Mouse (Mus musculus) ES-E14 (cell line): ENCODE measurements around the gene Itga6. TPM values are rescaled to one million over a fixed set of nuclear protein-coding genes. Genes with fewer than 3 reads are reported as not detected.

Experiments used
- DNase-seq: peaks from one replicate; pipeline ENCODE4 v3.0.0-alpha.2; 2013; ENCODE audit warnings: low read depth, low spot score
- H3K27ac ChIP-seq: 2 replicates; pipeline ENCODE4 v1.5.1; 2012; ENCODE audit warnings: low read depth, mild to moderate bottlenecking, low read length, moderate library complexity, mixed read lengths; ENCODE audit not compliant: poor library complexity, insufficient read depth, severe bottlenecking
- H3K36me3 ChIP-seq: 2 replicates; pipeline ENCODE4 v1.6.1; 2012; ENCODE audit warnings: mild to moderate bottlenecking, low read length, moderate library complexity, mixed read lengths; ENCODE audit not compliant: control insufficient read depth, poor library complexity, insufficient read depth, severe bottlenecking
- H3K4me1 ChIP-seq, 2 experiments: fragments of 150-350 bp in 1 of 2; sonication (generic) in 1 of 2; 2 replicates each; pipeline ENCODE4 v1.6.1; 2012; ENCODE audit warnings: low read length in 2 of 2, mild to moderate bottlenecking in 1 of 2, mixed read lengths in 1 of 2; ENCODE audit not compliant: control insufficient read depth in 2 of 2, insufficient read depth in 2 of 2, poor library complexity in 1 of 2
- H3K4me3 ChIP-seq, 2 experiments: fragments of 150-350 bp in 1 of 2; sonication (generic) in 1 of 2; 2 replicates each; pipeline ENCODE4 v1.5.1; 2012; ENCODE audit warnings: low read length in 2 of 2, low read depth in 1 of 2, mild to moderate bottlenecking in 1 of 2, mixed read lengths in 1 of 2; ENCODE audit not compliant: insufficient read depth in 1 of 2, poor library complexity in 1 of 2, severe bottlenecking in 1 of 2
- H3K9ac ChIP-seq: 2 replicates; pipeline ENCODE4 v1.6.1; 2012; ENCODE audit warnings: low read depth, mild to moderate bottlenecking, low read length, mixed read lengths; ENCODE audit not compliant: poor library complexity, insufficient read depth, severe bottlenecking
- H3K9me3 ChIP-seq: fragments of 150-350 bp; sonication (generic); 2 replicates; pipeline ENCODE4 v1.6.1; 2012; ENCODE audit warnings: low read depth, mild to moderate bottlenecking, low read length; ENCODE audit not compliant: control insufficient read depth, insufficient read depth
- CHD2 ChIP-seq: IDR thresholded peaks from 2 replicates; pipeline ENCODE4 v1.6.1; 2014; ENCODE audit warnings: mild to moderate bottlenecking, low read depth, low read length, inconsistent platforms
- HCFC1 ChIP-seq: IDR thresholded peaks from 2 replicates; pipeline ENCODE4 v1.6.1; 2012; ENCODE audit warnings: low read length, inconsistent platforms, borderline replicate concordance; ENCODE audit not compliant: insufficient read depth
- MAFK ChIP-seq: IDR thresholded peaks from 2 replicates; pipeline ENCODE4 v1.6.1; 2014; ENCODE audit warnings: mild to moderate bottlenecking, low read depth, low read length, inconsistent platforms; ENCODE audit not compliant: insufficient read depth
- ZC3H11A ChIP-seq: IDR thresholded peaks from 2 replicates; pipeline ENCODE4 v1.6.1; 2012; ENCODE audit warnings: low read depth, mild to moderate bottlenecking, inconsistent platforms, low read length, borderline replicate concordance
- ZNF384 ChIP-seq: IDR thresholded peaks from 2 replicates; pipeline ENCODE4 v1.6.1; 2012; ENCODE audit warnings: low read depth, low read length, inconsistent platforms
- in situ Hi-C, 2 experiments: fragments of 600-800 bp; cut with MboI; formaldehyde crosslinking; loops; one replicate each; pipeline ENCODE4 v1.15.1; 2025; ENCODE audit warnings: low sequenced_read_pairs in 2 of 2, inconsistent platforms in 1 of 2; ENCODE audit not compliant: unreplicated experiment in 2 of 2
- total RNA-seq: library from RNA; depleted of rRNA; stranded (reverse); fragments of 300-350 nt; gene quantifications from 2 replicates; pipeline ENCODE4 v1.2.3, GENCODE M21; 2012

Itga6 gene
- total RNA-seq, 1 experiment = 169 TPM

DNA sequence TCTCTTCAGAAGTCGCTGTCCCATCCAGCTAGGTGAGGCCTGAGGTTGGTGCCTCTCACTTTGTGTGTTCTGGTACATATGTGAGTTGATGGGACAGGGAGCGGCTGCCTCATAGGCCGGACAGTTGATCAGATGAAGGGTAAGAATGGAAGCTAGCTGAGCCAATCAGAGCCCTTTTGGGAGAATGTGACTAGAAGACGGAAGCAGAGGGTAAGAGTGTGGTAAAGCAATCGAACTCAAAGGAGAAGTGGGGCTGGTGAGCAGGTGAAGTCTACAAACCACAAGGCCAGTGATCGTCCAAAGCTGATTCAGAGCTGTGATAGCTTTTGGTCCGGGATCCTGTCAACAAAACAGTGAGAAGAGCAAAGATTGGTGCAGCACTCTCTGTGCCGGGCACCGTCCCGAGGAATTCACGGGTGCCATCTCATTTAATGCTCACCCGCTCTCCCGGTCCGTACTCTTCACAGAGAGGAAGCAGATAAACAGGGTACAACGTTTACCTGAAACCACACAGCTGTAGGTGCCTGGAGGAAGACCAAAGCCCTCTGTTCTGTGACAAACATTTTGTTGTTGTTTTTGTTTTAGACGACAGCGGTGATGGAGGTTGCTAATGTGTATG is 9.8 kb upstream of the Itga6 start:
- DNase-seq = no peak
- no peak overlapping the region for H3K4me3 ChIP-seq
- no peaks in the 10 kb centered on the region for H3K36me3 ChIP-seq
- in situ Hi-C loops = no loop called here
- H3K9me3 ChIP-seq = no peaks in the 10 kb centered on the region
- no peak overlapping the region for H3K9ac ChIP-seq
- TF ChIP-seq ZNF384 (no peak), MAFK (no peak), ZC3H11A (no peak), HCFC1 (no peak), CHD2 (no peak)
- H3K27ac ChIP-seq = no peak overlapping the region
- peaks cover 7 to 16% of the 10 kb centered on the region in 2 experiments; a peak in 3 of 4 replicates for H3K4me1 ChIP-seq

DNA sequence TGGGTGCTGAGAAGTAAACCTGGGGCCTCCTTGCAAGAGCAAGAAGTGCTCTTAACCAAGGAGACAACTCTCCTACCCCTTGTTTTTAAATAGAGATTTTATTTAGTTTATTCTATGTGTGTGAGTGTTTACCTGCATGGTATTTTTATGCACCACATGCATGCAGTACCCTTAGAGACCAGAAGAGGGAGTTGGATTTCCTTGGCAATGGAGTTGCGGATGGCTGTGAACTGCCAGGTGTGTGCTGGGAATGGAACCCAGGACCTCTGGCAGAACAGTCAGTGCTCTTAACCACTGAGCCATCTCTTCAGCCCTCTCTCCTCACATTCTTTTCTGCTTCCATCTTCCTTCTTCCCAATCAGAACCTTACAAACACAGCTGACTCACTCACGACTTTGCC is 9.2 kb upstream of the Itga6 start:
- Histone ChIP-seq H3K27ac (no peak overlapping the region), H3K4me3 (no peak overlapping the region), H3K4me1 (peaks cover 7 to 15% of the 10 kb centered on the region in 2 experiments; a peak in 3 of 4 replicates), H3K36me3 (no peaks in the 10 kb centered on the region), H3K9me3 (no peaks in the 10 kb centered on the region), H3K9ac (no peak overlapping the region)
- DNase-seq = no peak
- in situ Hi-C loops = no loop called here
- TF ChIP-seq ZC3H11A (peak; percentile 50; the same call in 1 of the 2 replicates), MAFK (no peak)

DNA sequence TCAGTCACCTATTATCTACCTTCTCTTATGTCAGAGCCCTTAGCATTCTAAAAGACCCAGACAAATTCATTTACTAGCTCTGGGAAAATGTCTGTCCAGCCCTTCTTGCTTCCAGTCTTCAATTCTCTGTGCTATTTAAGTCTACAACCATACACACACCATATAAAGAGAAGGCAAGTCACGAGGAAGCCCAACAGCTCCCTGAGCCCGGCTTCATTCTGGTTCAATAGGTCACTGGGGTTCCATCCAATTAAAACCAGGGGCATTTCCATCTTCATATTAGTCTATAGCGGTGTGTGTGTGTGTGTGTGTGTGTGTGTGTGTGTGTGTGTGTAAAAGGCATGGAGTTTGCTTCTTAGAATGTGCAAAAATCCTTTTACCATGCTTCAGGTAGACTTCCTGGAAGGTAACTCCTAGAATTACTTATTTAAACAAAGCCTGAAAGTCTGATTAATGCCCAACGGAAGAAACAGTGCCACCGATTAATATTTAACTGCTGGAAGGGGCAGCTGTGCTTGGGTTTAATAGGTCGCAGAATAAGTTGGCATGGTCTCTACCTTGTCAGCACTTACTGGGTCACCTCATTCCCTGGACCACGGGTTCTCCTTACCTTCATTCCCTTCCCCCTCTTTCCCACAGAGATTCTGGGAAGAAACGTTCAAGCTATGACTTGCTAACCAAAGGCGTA is 6.1 kb upstream of the Itga6 start:
- no peaks in the 10 kb centered on the region for H3K36me3 ChIP-seq
- no peak overlapping the region for H3K27ac ChIP-seq
- TF ChIP-seq ZNF384 = no peak
- no peak for TF ChIP-seq HCFC1
- TF ChIP-seq CHD2 = no peak
- TF ChIP-seq ZC3H11A = no peak
- no peak for TF ChIP-seq MAFK
- no peak for DNase-seq
- H3K9ac ChIP-seq = no peak overlapping the region
- H3K4me1 ChIP-seq = peaks cover 11 to 15% of the 10 kb centered on the region in 2 experiments
- in situ Hi-C loops = no loop called here
- no peaks in the 10 kb centered on the region for H3K9me3 ChIP-seq
- no peak overlapping the region for H3K4me3 ChIP-seq

DNA sequence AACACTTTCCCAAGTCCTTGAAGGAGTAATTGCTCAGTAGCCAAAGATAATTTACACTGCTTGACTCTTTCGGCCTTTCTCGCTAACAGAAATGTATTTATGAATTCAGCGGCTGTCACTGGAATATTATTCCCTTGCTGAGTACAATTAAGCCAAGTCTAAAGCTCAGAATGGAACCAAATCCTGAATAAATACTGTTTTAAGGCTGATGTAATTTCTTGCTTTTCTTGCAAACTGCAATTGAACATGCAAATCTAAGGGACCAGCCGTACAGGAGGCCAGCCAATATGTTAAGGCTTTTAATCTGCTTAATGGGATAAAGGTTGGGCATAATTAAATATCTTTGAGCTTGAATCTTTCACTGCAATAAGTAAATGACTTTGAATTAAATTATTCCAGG is 2.9 kb upstream of the Itga6 start:
- Histone ChIP-seq H3K9ac (no peak overlapping the region), H3K36me3 (no peaks in the 10 kb centered on the region), H3K4me3 (no peak overlapping the region), H3K27ac (no peak overlapping the region), H3K4me1 (peaks cover 17% of the 10 kb centered on the region in 2 experiments), H3K9me3 (no peaks in the 10 kb centered on the region)
- in situ Hi-C loops = no loop called here
- DNase-seq = no peak
- no peak for TF ChIP-seq HCFC1
- no peak for TF ChIP-seq CHD2
- no peak for TF ChIP-seq MAFK
- TF ChIP-seq ZC3H11A = no peak
- no peak for TF ChIP-seq ZNF384

DNA sequence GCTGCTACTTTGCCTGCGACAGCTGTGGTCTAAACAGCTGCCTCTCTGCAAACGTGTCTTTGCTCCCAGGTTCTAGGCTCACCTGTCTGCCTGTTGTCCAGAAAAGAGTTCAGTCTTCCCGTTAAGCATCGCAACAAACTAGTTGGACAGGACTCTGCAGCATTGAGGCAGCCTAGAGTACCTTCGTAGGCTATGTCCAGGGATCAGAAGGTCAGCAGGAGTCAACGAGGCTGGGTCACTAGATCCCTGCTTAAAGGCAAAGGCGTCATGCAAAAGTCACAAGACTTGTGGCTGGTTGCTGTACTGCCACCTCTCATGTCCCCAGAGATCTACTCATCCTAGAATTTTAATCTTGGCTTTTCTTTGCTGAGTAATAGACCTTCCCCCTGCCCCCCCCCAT is 2.0 kb upstream of the Itga6 start:
- H3K36me3 ChIP-seq = no peaks in the 10 kb centered on the region
- in situ Hi-C loops = no loop called here
- no peaks in the 10 kb centered on the region for H3K9me3 ChIP-seq
- H3K4me1 ChIP-seq = peaks cover 15 to 17% of the 10 kb centered on the region in 2 experiments
- DNase-seq = no peak
- peak overlapping the region; percentile 46; the same call in 1 of the 2 replicates for H3K9ac ChIP-seq
- TF ChIP-seq MAFK = no peak
- no peak overlapping the region for H3K4me3 ChIP-seq
- H3K27ac ChIP-seq = peak overlapping the region; percentile 75
